Mouse (Mus musculus) mature B cell (primary cell): ENCODE data around the gene Disc1.

Experiments
- in situ Hi-C: fragments of 300-500 bp; cut with MboI; formaldehyde crosslinking; loops from 2 replicates; pipeline ENCODE4 v1.14.3; 2019

Gene Disc1

GRCm38 (mm10) chr8:125126482-125126881, 72.5 kb downstream of the Disc1 start:
- in situ Hi-C loops: no loop called here

GRCm38 (mm10) chr8:125127621-125128020, 73.6 kb downstream of the Disc1 start:
- in situ Hi-C loops: no loop called here

GRCm38 (mm10) chr8:125128305-125128704, 74.3 kb downstream of the Disc1 start:
- in situ Hi-C loops: no loop called here

GRCm38 (mm10) chr8:125130835-125131234, 76.8 kb downstream of the Disc1 start:
- in situ Hi-C loops: no loop called here

DNA sequence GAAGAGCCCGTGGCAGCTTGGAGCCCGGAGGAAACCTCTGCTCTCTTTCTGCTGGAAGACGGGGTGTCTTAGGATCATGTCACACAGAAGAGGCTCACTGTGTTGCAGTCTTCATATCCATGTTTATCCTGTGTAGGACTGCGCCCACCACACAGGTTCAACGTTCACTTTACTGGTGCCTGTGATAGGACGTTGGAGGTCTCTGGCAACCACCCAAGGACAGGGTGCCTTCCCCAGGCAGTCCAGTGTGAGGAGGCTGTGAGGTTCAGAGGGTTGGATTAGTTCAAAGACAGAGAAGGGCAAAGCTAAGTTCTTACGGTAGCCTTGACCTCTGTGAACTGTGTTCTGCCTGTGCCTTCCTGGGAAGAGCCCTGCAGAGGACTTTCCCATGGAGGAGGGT, 77.3 kb downstream of the Disc1 start:
- in situ Hi-C loops: no loop called here

DNA sequence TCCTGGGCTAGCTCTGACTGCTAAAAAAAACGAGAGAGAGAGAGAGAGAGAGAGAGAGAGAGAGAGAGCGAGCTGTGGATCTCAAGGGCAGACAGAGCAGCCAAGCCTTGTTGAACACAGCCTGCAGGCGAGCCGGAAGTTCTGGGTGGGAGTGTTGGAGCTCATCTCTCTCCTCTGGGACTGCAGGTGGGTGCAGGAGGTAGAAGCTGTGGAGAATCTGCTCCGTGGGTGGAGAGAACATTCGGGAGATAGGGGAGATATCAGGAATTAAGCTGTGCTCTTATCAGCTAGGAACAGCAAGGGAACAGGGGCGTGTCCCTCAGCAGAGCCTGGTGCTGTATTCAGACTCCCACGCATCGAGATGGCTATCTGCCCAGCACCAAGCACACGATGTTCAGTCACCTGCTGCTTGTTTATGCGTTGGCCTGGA, 79.7 kb downstream of the Disc1 start:
- in situ Hi-C loops: no loop called here

GRCm38 (mm10) chr8:125134876-125135275, 80.9 kb downstream of the Disc1 start:
- in situ Hi-C loops: no loop called here

DNA sequence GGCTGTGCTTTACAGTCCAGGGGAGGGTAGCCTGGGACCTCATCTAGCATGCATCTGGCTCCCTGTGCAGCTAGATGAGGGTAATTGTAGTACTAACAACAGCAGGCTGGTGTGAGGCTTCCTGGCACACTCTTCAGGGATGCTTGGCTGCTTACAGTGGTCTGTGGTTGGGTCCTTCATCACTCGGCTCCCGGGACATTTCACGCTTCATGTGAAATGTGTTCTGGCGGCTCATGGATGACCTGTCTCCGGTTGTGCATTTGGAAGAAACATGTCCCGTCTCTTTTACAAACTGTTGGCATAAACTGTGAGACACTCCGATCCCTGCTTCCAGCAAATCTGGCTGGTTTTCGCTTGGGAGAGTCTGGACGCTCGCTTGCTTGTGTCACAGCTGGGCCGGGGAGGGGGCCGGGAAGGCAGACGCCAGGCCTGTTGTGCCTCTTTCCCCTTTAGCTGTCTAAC, 85.7 kb downstream of the Disc1 start:
- in situ Hi-C loops: no loop called here

DNA sequence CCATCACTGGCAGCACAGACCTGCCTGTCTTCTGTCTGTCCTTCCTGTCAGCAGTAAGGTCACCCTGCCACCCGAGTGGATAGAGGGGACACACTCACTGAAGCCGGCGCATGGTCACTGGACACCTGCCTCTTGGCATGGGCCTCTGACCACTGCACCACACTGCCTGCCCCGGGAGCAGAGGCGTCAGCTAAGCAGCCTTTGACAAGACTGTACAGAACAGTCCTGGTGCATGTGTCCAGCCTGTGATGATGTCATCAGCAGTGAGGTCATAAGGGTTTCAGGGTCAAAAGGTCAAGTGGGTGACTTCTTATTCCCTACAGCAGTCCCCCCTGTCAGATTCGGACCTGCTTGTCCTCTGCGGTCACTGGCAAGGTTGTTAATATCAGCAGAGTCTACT, 87.0 kb downstream of the Disc1 start:
- in situ Hi-C loops: no loop called here

DNA sequence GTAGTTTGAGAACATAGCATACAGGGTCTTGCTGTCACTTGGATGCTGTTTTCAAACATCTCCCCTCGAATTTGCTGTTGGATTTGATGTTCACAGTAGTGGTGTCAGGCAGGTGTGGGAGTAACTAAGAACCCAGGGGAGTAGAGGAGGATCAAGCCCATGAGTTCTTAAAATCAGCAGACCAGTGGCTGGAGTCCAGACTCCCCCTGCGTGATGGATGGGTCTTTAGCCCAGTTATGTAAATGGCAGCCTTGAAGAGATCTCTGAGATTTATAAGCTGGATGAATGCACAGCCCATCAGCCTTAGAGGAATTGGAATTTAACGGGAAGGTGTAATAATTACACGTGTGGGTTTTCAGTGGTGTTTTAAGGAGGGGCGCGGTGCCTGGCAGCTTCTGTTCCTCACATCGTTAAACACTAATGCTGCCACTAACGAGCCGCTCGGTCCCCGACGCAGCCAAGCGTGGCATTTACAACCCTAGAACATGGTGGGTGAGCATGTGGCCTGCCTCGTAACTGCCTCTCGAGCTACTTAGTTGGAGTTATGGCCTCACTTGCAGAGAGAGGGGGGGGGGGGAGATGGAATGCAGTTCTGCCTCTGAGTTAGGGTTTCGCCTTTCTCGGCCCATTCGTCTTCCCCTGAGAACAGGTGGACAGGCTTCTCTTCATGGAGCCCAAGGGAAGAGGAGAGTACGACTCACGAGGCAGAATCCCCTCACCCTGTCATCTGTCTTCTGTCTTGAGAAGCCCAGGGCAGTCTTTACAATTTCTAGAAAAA, 103.1 kb downstream of the Disc1 start:
- in situ Hi-C loops: no loop called here

DNA sequence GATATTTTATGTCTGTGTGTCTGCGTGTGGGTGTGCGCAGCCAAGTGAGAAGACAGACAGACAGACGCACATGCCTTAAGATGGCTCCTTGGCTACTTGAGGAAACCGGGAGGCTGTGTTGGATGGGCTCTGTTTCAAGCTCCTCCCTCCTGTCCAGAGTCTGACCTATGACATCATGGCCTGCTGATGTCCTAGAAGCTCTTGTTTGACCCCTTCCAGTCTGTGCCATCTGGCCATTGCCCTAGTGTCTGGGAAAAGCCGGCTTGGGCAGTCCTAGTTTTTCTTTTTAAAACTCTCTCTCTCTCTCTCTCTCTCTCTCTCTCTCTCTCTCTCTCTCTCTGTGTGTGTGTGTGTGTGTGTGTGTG, 103.6 kb downstream of the Disc1 start:
- in situ Hi-C loops: no loop called here

DNA sequence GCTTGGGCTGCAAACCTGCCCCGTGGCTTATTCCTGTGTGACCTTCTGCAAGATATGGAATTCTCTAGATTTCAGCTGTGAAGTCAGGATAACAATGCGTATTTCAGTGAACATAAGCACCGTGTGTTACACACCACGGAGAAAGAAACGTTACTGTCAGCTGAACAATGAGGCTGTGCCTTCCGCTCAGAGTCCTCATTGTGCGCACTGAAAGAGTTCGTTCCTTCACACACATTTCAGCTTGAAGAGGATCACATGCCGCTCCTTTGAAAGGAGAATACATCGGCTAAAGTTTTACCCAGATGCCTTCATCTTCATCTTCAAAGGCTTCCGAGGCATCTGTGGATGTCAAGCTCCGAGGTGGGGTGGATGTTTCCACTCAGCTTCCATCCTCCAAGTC, 105.4 kb downstream of the Disc1 start:
- in situ Hi-C loops: no loop called here

- in situ Hi-C loops: no loop called here
Measured at GRCm38 (mm10) chr8:125163491-125163890, 109.5 kb downstream of the Disc1 start.

DNA sequence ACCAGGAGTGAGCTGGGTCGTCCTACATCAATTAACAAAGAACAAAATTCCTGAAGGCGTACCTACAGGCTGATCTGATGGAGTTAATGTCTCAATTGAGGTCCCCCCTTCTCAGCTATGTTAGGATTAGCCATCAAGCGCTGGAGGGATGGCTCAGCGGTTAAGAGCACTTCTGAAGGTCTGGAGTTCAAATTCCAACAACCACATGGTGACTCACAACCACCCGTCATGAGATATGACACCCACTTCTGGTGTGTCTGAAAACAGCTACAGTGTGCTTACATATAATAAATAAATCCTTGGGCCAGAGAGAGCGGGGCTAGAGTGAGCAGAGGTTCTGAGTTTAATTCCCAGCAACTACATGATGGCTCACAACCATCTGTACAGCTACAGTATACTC, 109.9 kb downstream of the Disc1 start:
- in situ Hi-C loops: no loop called here

GRCm38 (mm10) chr8:125165505-125166446, 111.8 kb downstream of the Disc1 start:
- in situ Hi-C loops: no loop called here

- in situ Hi-C loops: no loop called here
Measured at GRCm38 (mm10) chr8:125166545-125166944, 112.5 kb downstream of the Disc1 start.

- in situ Hi-C loops: no loop called here
Measured at GRCm38 (mm10) chr8:125166988-125167387, 113.0 kb downstream of the Disc1 start.

- in situ Hi-C loops: no loop called here
Measured at GRCm38 (mm10) chr8:125169628-125170027, 115.6 kb downstream of the Disc1 start.

DNA sequence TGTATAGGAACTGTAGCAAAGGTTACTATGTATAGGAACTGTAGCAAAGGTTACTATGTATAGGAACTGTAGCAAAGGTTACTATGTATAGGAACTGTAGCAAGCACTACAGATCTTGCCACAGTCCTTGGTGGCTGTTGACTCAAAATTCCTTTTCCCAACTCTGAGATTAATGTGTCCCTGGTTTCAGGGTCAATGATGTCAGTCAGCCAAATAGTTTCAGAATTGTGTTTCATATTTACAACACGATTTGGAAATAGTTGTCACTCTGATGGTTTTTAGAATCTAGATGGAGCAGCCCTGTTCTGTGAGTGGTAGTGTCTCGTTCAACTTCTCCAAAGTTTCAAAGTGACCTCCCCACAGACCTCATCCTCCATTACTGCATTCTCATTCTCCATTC, 117.5 kb downstream of the Disc1 start:
- in situ Hi-C loops: no loop called here

- in situ Hi-C loops: no loop called here
Measured at GRCm38 (mm10) chr8:125174237-125174636, 120.2 kb downstream of the Disc1 start.

DNA sequence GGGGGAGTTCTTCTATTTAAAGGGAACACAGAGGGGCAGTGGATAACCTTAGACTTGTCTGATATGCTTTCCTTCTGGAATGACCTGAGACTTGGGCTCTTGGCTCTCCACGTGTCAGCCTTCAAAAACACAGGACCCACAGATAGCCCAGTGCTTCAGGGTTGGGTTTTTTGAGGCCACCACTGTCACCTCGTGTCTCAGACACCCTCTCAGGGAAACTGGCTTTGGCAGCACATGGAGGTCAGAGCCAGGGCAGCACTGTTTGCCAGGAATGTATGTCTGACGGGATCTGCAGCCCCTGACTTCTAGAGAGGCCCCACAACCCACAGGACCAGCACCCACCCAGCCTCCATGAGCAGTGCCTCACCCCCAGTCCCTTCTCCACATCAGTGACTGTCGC, 120.9 kb downstream of the Disc1 start:
- in situ Hi-C loops: no loop called here

- in situ Hi-C loops: no loop called here
Measured at GRCm38 (mm10) chr8:125175661-125176060, 121.7 kb downstream of the Disc1 start.

- in situ Hi-C loops: no loop called here
Measured at GRCm38 (mm10) chr8:125177091-125177490, 123.1 kb downstream of the Disc1 start.
